Mouse (Mus musculus): ENCODE results near the gene Chfr.

The Chfr gene

GRCm38 (mm10) chr5:110135293-110136086 lies at the start of gene Chfr:
Gene Chfr, plus strand, starts transcription at chr5:110135842.
- DNase-seq (ENCODE audit: inconsistent age in 2 of 2, low spot score in 1 of 2): peak; percentile 99 to 100

DNA sequence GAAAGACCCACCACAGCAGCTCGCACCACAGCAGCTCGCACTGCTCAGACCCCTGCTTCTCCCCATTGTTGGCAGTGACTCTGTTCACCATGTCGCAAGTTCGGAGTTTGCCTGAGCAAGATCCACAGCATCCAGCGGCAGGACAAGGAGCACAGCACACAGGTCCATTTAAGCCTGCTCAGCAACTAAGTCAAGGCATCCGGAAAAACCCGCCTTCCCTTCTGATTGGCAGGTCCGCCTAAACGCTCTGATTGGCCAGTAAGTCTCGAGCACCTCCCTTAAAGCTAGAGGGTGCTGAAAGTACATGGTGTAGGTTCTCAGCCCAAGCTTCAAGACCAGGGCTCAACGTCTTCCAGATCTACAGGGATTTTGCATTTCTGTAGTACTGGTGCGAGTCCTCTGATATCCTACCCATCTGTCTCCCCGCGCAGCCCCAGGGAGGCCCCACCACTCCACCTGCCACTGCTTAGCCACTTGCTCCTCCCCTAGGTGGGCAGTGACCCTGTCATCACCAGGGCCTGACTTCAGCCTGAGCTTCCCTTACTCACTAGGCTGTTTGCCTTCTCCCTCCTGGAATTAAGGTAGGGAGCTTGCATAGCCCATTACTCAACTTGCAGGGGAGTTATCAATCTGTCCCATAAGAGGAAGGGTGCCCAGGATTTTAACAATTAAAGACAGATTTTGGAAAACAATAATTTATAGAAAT lies 49.3 kb upstream of the Chfr start:
- DNase-seq (ENCODE audit: inconsistent age in 2 of 2, low spot score in 1 of 2): no peak

DNA sequence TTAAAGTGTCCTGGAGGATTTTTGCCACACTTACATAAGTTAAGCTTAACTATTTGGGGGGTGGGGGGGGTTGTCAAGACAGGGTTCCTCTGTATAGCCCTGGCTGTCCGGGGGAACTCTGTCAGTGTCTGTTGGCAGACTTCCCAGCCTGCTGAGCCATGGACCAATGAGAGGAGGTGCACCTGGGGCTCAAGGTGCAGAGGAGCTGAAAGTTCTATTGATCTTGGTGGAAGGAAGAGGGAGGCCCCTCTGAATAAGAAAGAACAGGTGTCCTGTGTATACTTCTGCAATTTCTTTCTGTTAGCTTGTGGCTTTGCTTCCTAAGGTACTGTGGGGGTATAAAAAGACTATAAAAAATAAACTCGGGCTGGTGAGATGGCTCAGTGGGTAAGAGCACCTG lies 44.1 kb upstream of the Chfr start:
- no peak for DNase-seq (ENCODE audit: inconsistent age in 2 of 2, low spot score in 1 of 2)

- peak; percentile 90 to 96 for DNase-seq (ENCODE audit: inconsistent age in 2 of 2, low spot score in 1 of 2)
Observed at GRCm38 (mm10) chr5:110094030-110094846, 41.4 kb upstream of the Chfr start, which contains the start of gene Gm35315. Gene Gm35315, minus strand, starts transcription at chr5:110094420.

GRCm38 (mm10) chr5:110094847-110095213 lies 40.8 kb upstream of the Chfr start:
- no peak for DNase-seq (ENCODE audit: inconsistent age in 2 of 2, low spot score in 1 of 2)

- DNase-seq (ENCODE audit: inconsistent age in 2 of 2, low spot score in 1 of 2): no peak
Observed at GRCm38 (mm10) chr5:110098991-110099477, 36.6 kb upstream of the Chfr start.

- DNase-seq (ENCODE audit: inconsistent age in 2 of 2, low spot score in 1 of 2): peak; percentile 16 to 35
Observed at GRCm38 (mm10) chr5:110099656-110100580, 35.7 kb upstream of the Chfr start, which contains the start of gene Plcxd1. Gene Plcxd1, plus strand, starts transcription at chr5:110099969.

GRCm38 (mm10) chr5:110100921-110101631 lies 34.6 kb upstream of the Chfr start:
- DNase-seq (ENCODE audit: inconsistent age in 2 of 2, low spot score in 1 of 2): peak; percentile 42 to 63

GRCm38 (mm10) chr5:110101716-110102347 lies 33.8 kb upstream of the Chfr start:
- DNase-seq (ENCODE audit: inconsistent age in 2 of 2, low spot score in 1 of 2): peak; percentile 53 to 64

- peak; percentile 11 to 36 for DNase-seq (ENCODE audit: inconsistent age in 2 of 2, low spot score in 1 of 2)
Observed at GRCm38 (mm10) chr5:110102429-110102828, 33.2 kb upstream of the Chfr start.

GRCm38 (mm10) chr5:110102853-110103625 lies 32.6 kb upstream of the Chfr start:
- DNase-seq (ENCODE audit: inconsistent age in 2 of 2, low spot score in 1 of 2): peak; percentile 20 to 26

GRCm38 (mm10) chr5:110103901-110104615 lies 31.6 kb upstream of the Chfr start:
- DNase-seq (ENCODE audit: inconsistent age in 2 of 2, low spot score in 1 of 2): peak in 1 of 2 experiments; percentile 23

DNA sequence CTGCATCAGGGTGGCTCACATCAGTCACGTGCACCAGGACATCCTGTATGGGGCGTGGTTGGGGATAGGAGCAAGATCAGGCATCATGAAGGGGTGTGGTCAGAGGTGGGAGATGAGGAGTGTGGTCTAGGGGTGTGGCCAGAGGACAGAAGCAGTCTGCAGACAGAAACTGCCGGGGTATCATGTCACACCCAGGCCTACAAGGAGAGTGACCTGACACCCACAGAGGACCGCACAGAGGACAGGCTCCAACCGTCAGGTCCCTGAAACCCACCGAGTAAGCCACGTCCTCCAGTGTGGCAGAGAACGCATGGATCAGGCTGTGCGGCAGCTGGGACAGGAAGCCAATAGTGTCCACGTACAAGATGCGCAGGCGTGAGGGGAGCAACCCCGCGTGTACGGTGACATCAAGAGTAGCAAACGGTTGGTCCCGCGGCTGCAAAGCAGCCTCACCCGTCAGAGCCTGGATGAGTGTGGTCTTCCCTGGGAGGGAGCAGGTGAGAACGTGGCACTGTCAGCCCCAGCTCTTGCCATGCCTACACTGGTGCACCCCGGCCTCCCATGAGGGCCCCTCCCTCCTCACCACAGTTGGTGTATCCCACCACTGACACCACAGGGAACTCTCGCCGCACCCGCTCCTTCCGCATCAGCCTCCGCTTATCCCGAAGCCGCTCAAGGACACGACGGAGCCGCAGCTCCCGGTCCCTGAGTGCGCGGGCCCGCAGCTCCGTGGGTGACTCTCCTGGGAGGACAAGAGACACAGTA lies 30.8 kb upstream of the Chfr start:
- peak; percentile 32 to 36 for DNase-seq (ENCODE audit: inconsistent age in 2 of 2, low spot score in 1 of 2)

- peak; percentile 24 to 44 for DNase-seq (ENCODE audit: inconsistent age in 2 of 2, low spot score in 1 of 2)
Observed at GRCm38 (mm10) chr5:110106140-110106871, 29.3 kb upstream of the Chfr start.

- peak in 1 of 2 experiments; percentile 70 for DNase-seq (ENCODE audit: inconsistent age in 2 of 2, low spot score in 1 of 2)
Observed at GRCm38 (mm10) chr5:110106901-110107564, 28.6 kb upstream of the Chfr start.

Data from adrenal gland, adult (tissue).